Mouse (Mus musculus): ENCODE data around the gene Apom. TPM values are rescaled to one million over a fixed set of nuclear protein-coding genes. Genes with fewer than 3 reads are reported as not detected.

Apom gene
- polyA plus RNA-seq, 1 experiment, result 0.15 TPM

- TF ChIP-seq CTCF (IDR thresholded peaks at IDR 0.05; ENCODE audit: extremely low read depth, insufficient read length, insufficient replicate concordance, low read depth, low read length) (no peak), POLR2A (IDR thresholded peaks at IDR 0.05; ENCODE audit: low read depth, low read length) (no peak)
- WGBS, result 68% methylated on average over 7 of the region's 7 CpGs
- Histone ChIP-seq H3K4me3 (ENCODE audit: low read depth, low read length) (no peak within 1 kb of the TSS), H3K27ac (ENCODE audit: insufficient read depth, low read depth, low read length) (no peak within 1 kb of the TSS), H3K4me1 (ENCODE audit: control insufficient read depth, insufficient read depth, insufficient read length, low read length) (peaks cover 9% of the 10 kb centered on the region; the same call in 1 of the 2 replicates), H3K27me3 (ENCODE audit: control insufficient read depth, insufficient read depth, low read length) (no peaks in the 10 kb centered on the region), H3K36me3 (ENCODE audit: control insufficient read depth, insufficient read depth, low read length) (no peaks in the 10 kb centered on the region)
Measured at GRCm38 (mm10) chr17:35085208-35085865, 46.5 kb downstream of the Apom start, which contains the start of gene Ly6g6f. Gene Ly6g6f (minus strand): TSS chr17:35085610.

GRCm38 (mm10) chr17:35083929-35084497 is 47.8 kb downstream of the Apom start:
- no peak for TF ChIP-seq POLR2A (IDR thresholded peaks at IDR 0.05; ENCODE audit: low read depth, low read length)
- no peak for TF ChIP-seq CTCF (IDR thresholded peaks at IDR 0.05; ENCODE audit: extremely low read depth, insufficient read length, insufficient replicate concordance, low read depth, low read length)
- Histone ChIP-seq H3K4me1 (ENCODE audit: control insufficient read depth, insufficient read depth, insufficient read length, low read length) (peaks cover 19% of the 10 kb centered on the region; the same call in 1 of the 2 replicates), H3K36me3 (ENCODE audit: control insufficient read depth, insufficient read depth, low read length) (no peaks in the 10 kb centered on the region), H3K27me3 (ENCODE audit: control insufficient read depth, insufficient read depth, low read length) (no peaks in the 10 kb centered on the region), H3K4me3 (ENCODE audit: low read depth, low read length) (no peak overlapping the region), H3K27ac (ENCODE audit: insufficient read depth, low read depth, low read length) (no peak overlapping the region)
- 15% methylated on average over 3 of the region's 3 CpGs for WGBS

GRCm38 (mm10) chr17:35082841-35083576 is 48.8 kb downstream of the Apom start:
- Histone ChIP-seq H3K4me1 (ENCODE audit: control insufficient read depth, insufficient read depth, insufficient read length, low read length) (peaks cover 21% of the 10 kb centered on the region), H3K27ac (ENCODE audit: insufficient read depth, low read depth, low read length) (no peak overlapping the region), H3K27me3 (ENCODE audit: control insufficient read depth, insufficient read depth, low read length) (no peaks in the 10 kb centered on the region), H3K4me3 (ENCODE audit: low read depth, low read length) (no peak overlapping the region), H3K36me3 (ENCODE audit: control insufficient read depth, insufficient read depth, low read length) (no peaks in the 10 kb centered on the region)
- WGBS, result 92% methylated on average over 16 of the region's 16 CpGs
- TF ChIP-seq CTCF (IDR thresholded peaks at IDR 0.05; ENCODE audit: extremely low read depth, insufficient read length, insufficient replicate concordance, low read depth, low read length) (no peak), POLR2A (IDR thresholded peaks at IDR 0.05; ENCODE audit: low read depth, low read length) (no peak)

GRCm38 (mm10) chr17:35080710-35081109 is 51.1 kb downstream of the Apom start:
- peaks cover 30% of the 10 kb centered on the region for H3K4me1 ChIP-seq (ENCODE audit: control insufficient read depth, insufficient read depth, insufficient read length, low read length)
- TF ChIP-seq CTCF (IDR thresholded peaks at IDR 0.05; ENCODE audit: extremely low read depth, insufficient read length, insufficient replicate concordance, low read depth, low read length) (no peak), POLR2A (IDR thresholded peaks at IDR 0.05; ENCODE audit: low read depth, low read length) (no peak)
- H3K27me3 ChIP-seq (ENCODE audit: control insufficient read depth, insufficient read depth, low read length), result no peaks in the 10 kb centered on the region
- no peak overlapping the region for H3K27ac ChIP-seq (ENCODE audit: insufficient read depth, low read depth, low read length)
- no peaks in the 10 kb centered on the region for H3K36me3 ChIP-seq (ENCODE audit: control insufficient read depth, insufficient read depth, low read length)
- no peak overlapping the region for H3K4me3 ChIP-seq (ENCODE audit: low read depth, low read length)
- WGBS, result 93% methylated on average over 4 of the region's 4 CpGs

- no peaks in the 10 kb centered on the region for H3K36me3 ChIP-seq (ENCODE audit: control insufficient read depth, insufficient read depth, low read length)
- WGBS, result 25% methylated on average over 6 of the region's 6 CpGs
- H3K4me3 ChIP-seq (ENCODE audit: low read depth, low read length), result no peak overlapping the region
- TF ChIP-seq POLR2A (IDR thresholded peaks at IDR 0.05; ENCODE audit: low read depth, low read length), result no peak
- no peak for TF ChIP-seq CTCF (IDR thresholded peaks at IDR 0.05; ENCODE audit: extremely low read depth, insufficient read length, insufficient replicate concordance, low read depth, low read length)
- H3K4me1 ChIP-seq (ENCODE audit: control insufficient read depth, insufficient read depth, insufficient read length, low read length), result peaks cover 30% of the 10 kb centered on the region
- peak overlapping the region; percentile 48 for H3K27ac ChIP-seq (ENCODE audit: insufficient read depth, low read depth, low read length)
- no peaks in the 10 kb centered on the region for H3K27me3 ChIP-seq (ENCODE audit: control insufficient read depth, insufficient read depth, low read length)
Measured at GRCm38 (mm10) chr17:35080248-35080647, 51.6 kb downstream of the Apom start.

GRCm38 (mm10) chr17:35079778-35080177 is 52.1 kb downstream of the Apom start:
- Histone ChIP-seq H3K36me3 (ENCODE audit: control insufficient read depth, insufficient read depth, low read length) (no peaks in the 10 kb centered on the region), H3K27ac (ENCODE audit: insufficient read depth, low read depth, low read length) (peak overlapping the region; percentile 48), H3K4me3 (ENCODE audit: low read depth, low read length) (no peak overlapping the region), H3K27me3 (ENCODE audit: control insufficient read depth, insufficient read depth, low read length) (no peaks in the 10 kb centered on the region), H3K4me1 (ENCODE audit: control insufficient read depth, insufficient read depth, insufficient read length, low read length) (peaks cover 30% of the 10 kb centered on the region)
- TF ChIP-seq CTCF (IDR thresholded peaks at IDR 0.05; ENCODE audit: extremely low read depth, insufficient read length, insufficient replicate concordance, low read depth, low read length), result no peak
- TF ChIP-seq POLR2A (IDR thresholded peaks at IDR 0.05; ENCODE audit: low read depth, low read length), result no peak; the same call in 1 of the 2 replicates
- 20% methylated on average over 9 of the region's 9 CpGs for WGBS

Other genes starting within 250 kb of the Apom start
- 4.3 and 10.6 TPM in 2 replicates for gene C2, start 233.8 kb downstream of the Apom start, polyA plus RNA-seq (2012; rRNA removed)
- 101 and 242 TPM in 2 replicates for gene Ehmt2, start 233.6 kb downstream of the Apom start, polyA plus RNA-seq (2012; rRNA removed)
- 64.8 and 101 TPM in 2 replicates for gene Slc44a4, start 217.6 kb downstream of the Apom start, polyA plus RNA-seq (2012; rRNA removed)
- gene Neu1, start 200.8 kb downstream of the Apom start, polyA plus RNA-seq (2012; rRNA removed), result 21.2 and 68.8 TPM in 2 replicates
- 17.1 and 19.8 TPM in 2 replicates for gene Hspa1b, start 172.8 kb downstream of the Apom start, polyA plus RNA-seq (2012; rRNA removed)
- not detected in 2 replicates for gene Gm20481, start 162.1 kb downstream of the Apom start, polyA plus RNA-seq (2012; rRNA removed)
- gene Hspa1a, start 159.9 kb downstream of the Apom start, polyA plus RNA-seq (2012; rRNA removed), result 8.9 and 9.3 TPM in 2 replicates
- 0.06 and 0.14 TPM in 2 replicates for gene Hspa1l, start 159.3 kb downstream of the Apom start, polyA plus RNA-seq (2012; rRNA removed)
- gene Lsm2, start 150.2 kb downstream of the Apom start, polyA plus RNA-seq (2012; rRNA removed), result 51.7 and 82.1 TPM in 2 replicates
- 123 and 182 TPM in 2 replicates for gene Vars, start 131.1 kb downstream of the Apom start, polyA plus RNA-seq (2012; rRNA removed)
- 0.82 and 1.2 TPM in 2 replicates for gene Vwa7, start 115.5 kb downstream of the Apom start, polyA plus RNA-seq (2012; rRNA removed)
- 0.87 and 1.0 TPM in 2 replicates for gene Sapcd1, start 104.0 kb downstream of the Apom start, polyA plus RNA-seq (2012; rRNA removed)
- 2.2 and 2.3 TPM in 2 replicates for gene Msh5, start 85.3 kb downstream of the Apom start, polyA plus RNA-seq (2012; rRNA removed)
- gene Clic1, start 82.1 kb downstream of the Apom start, polyA plus RNA-seq (2012; rRNA removed), result 134 and 219 TPM in 2 replicates
- 8.5 and 14.5 TPM in 2 replicates for gene Ddah2, start 73.0 kb downstream of the Apom start, polyA plus RNA-seq (2012; rRNA removed)
- 9.3 and 9.9 TPM in 2 replicates for gene Ly6g6c, start 66.7 kb downstream of the Apom start, polyA plus RNA-seq (2012; rRNA removed)
- 0.28 and 0.39 TPM in 2 replicates for gene Mpig6b, start 65.9 kb downstream of the Apom start, polyA plus RNA-seq (2012; rRNA removed)
- gene Ly6g6e, start 55.1 kb downstream of the Apom start, polyA plus RNA-seq (2012; rRNA removed), result 1.3 and 19.4 TPM in 2 replicates
- gene Ly6g6d, start 54.0 kb downstream of the Apom start, polyA plus RNA-seq (2012; rRNA removed), result 7.2 and 10.7 TPM in 2 replicates
- gene Ly6g6f, start 46.4 kb downstream of the Apom start, polyA plus RNA-seq (2012; rRNA removed), result 1.2 and 3.8 TPM in 2 replicates
- 114 and 183 TPM in 2 replicates for gene Abhd16a, start 42.8 kb downstream of the Apom start, polyA plus RNA-seq (2012; rRNA removed)
- not detected in 2 replicates for gene Ly6g5c, start 23.8 kb downstream of the Apom start, polyA plus RNA-seq (2012; rRNA removed)
- gene Ly6g5b, start 16.6 kb downstream of the Apom start, polyA plus RNA-seq (2012; rRNA removed), result 0.76 and 1.4 TPM in 2 replicates
- gene Gpank1, start 10.6 kb downstream of the Apom start, polyA plus RNA-seq (2012; rRNA removed), result 10.5 and 25.3 TPM in 2 replicates
- 226 and 448 TPM in 2 replicates for gene Csnk2b, start 10.0 kb downstream of the Apom start, polyA plus RNA-seq (2012; rRNA removed)
- gene D17H6S53E, start 5.7 kb downstream of the Apom start, polyA plus RNA-seq (2012; rRNA removed), result 6.9 and 16.2 TPM in 2 replicates
- gene Bag6, start 3.1 kb upstream of the Apom start, polyA plus RNA-seq (2012; rRNA removed), result 93.6 and 184 TPM in 2 replicates
- 177 and 352 TPM in 2 replicates for gene Prrc2a, start 32.8 kb upstream of the Apom start, polyA plus RNA-seq (2012; rRNA removed)
- 0.36 and 1.6 TPM in 2 replicates for gene Aif1, start 44.0 kb upstream of the Apom start, polyA plus RNA-seq (2012; rRNA removed)
- 11.5 and 18.8 TPM in 2 replicates for gene Lst1, start 56.4 kb upstream of the Apom start, polyA plus RNA-seq (2012; rRNA removed)
- gene Ltb, start 62.4 kb upstream of the Apom start, polyA plus RNA-seq (2012; rRNA removed), result 26.2 and 32.9 TPM in 2 replicates
- 0.94 and 1.8 TPM in 2 replicates for gene Tnf, start 70.0 kb upstream of the Apom start, polyA plus RNA-seq (2012; rRNA removed)
- gene Lta, start 73.3 kb upstream of the Apom start, polyA plus RNA-seq (2012; rRNA removed), result 0.47 and 0.66 TPM in 2 replicates
- gene Gm16181, start 88.8 kb upstream of the Apom start, polyA plus RNA-seq (2012; rRNA removed), result 0.22 TPM in 1 of 2 replicates, not detected in the other
- gene Atp6v1g2, start 101.6 kb upstream of the Apom start, polyA plus RNA-seq (2012; rRNA removed), result 1.0 and 2.8 TPM in 2 replicates
- 13.7 and 36.3 TPM in 2 replicates for gene Nfkbil1, start 103.7 kb upstream of the Apom start, polyA plus RNA-seq (2012; rRNA removed)
- 95.6 and 194 TPM in 2 replicates for gene Ddx39b, start 109.7 kb upstream of the Apom start, polyA plus RNA-seq (2012; rRNA removed)
- 776 and 1,546 TPM in 2 replicates for gene H2-D1, start 130.7 kb upstream of the Apom start, polyA plus RNA-seq (2012; rRNA removed)
- 36.3 and 83.4 TPM in 2 replicates for gene H2-Q1, start 188.4 kb upstream of the Apom start, polyA plus RNA-seq (2012; rRNA removed)
- gene H2-Q2, start 210.2 kb upstream of the Apom start, polyA plus RNA-seq (2012; rRNA removed), result 554 and 1,052 TPM in 2 replicates
- gene H2-Q4, start 247.6 kb upstream of the Apom start, polyA plus RNA-seq (2012; rRNA removed), result 60.9 and 159 TPM in 2 replicates